Comparison of ENCODE assay signal across 14 mouse cellular contexts in genomic region chr16:31659453-31659852, GRCm38 (mm10). TPM values are rescaled to one million over a fixed set of nuclear protein-coding genes. Genes with fewer than 3 reads are reported as not detected.
A peak's percentile ranks its signal among the peaks of the same experiment; 100 is the strongest.
DNase-seq lines count a peak whose midpoint lies in the region; ATAC-seq lines count a peak whose summit lies in the region.
"Had no signal": no experiment of that assay in that cellular context is flagged by ENCODE, and none has a peak within 500 bp of the region (broad histone marks: within the 10 kb centered on the region; RNA-seq: fewer than 3 reads in every experiment).

No protein-coding gene starts in this region.

- peak; percentile 81 for DNase-seq in heart, adult 11 months
- no peak for DNase-seq in heart, adult 9 months (ENCODE audit: low spot score in 2 of 2)
- DNase-seq in 3T3-L1 (ENCODE audit: low read depth, low spot score) = peak; percentile 63
- DNase-seq in T-cell, adult 2 months (ENCODE audit: low spot score) = peak; percentile 4
- no peak for DNase-seq in embryo, embryonic 11 days
- DNase-seq in layer of hippocampus, postnatal 36 days = no peak
- no peak for DNase-seq in adrenal gland, adult 8-10 months
- DNase-seq: adrenal gland, postnatal 10 days; adrenal gland, postnatal 25 days; B cell, adult 2 months had no signal

- ATAC-seq in hematopoietic stem cell, adult 5-6 weeks (replicated peaks in 1 of 2; ENCODE audit: insufficient read depth in 1 of 2, low FRiP score in 2 of 2, low TSS enrichment in 1 of 2, low read depth in 1 of 2, poor library complexity in 2 of 2, severe bottlenecking in 2 of 2) = peak; percentile 53 to 59
- ATAC-seq: activated CD4-positive, CD25-positive, alpha-beta regulatory T cell, adult 4 months; forebrain, embryonic 13.5 days; forebrain, embryonic 15.5 days had no signal

RNA-seq across cellular contexts. Expression of gene Dlg1, which starts 3.8 kb away (rescaled TPM):
- 85.6 and 88.4 TPM in 2 replicates for total RNA-seq in hematopoietic stem cell, adult 5-6 weeks (2017)
- total RNA-seq in layer of hippocampus, postnatal 36 days (2021) = 10 to 100 TPM; 84.0 to 86.3 TPM
- 100 to 1,000 TPM in 1 of 4 experiments, 10 to 100 TPM in 3; 79.4 to 105 (median 85.4) TPM for total RNA-seq in adrenal gland, adult 8-10 months (2022)

Comparison
In these comparisons a context has a peak if more than half of its experiments do, and no peak if none do; other contexts are left out.
1. DNase-seq: peak in heart, adult 11 months (single experiment), 3T3-L1 (single experiment) and T-cell, adult 2 months (single experiment); none in heart, adult 9 months (0 of 2), embryo, embryonic 11 days (single experiment), layer of hippocampus, postnatal 36 days (0 of 2) and adrenal gland, adult 8-10 months (single experiment).